Mouse (Mus musculus) limb, embryonic 14.5 days (tissue): ENCODE data around the gene Dync1i2. TPM values are rescaled to one million over a fixed set of nuclear protein-coding genes. Genes with fewer than 3 reads are reported as not detected.

ENCODE experiments used
- ATAC-seq: fragments of 200-750 bp; cut with Nextera tagmentation; 2 replicates; pipeline ENCODE4 v1.8.0; 2017; ENCODE audit warnings: low read depth, moderate number of reproducible peaks, moderate TSS enrichment; ENCODE audit not compliant: low FRiP score
- DNase-seq: peaks from one replicate; pipeline ENCODE4 v3.0.0-alpha.2; 2015; ENCODE audit warnings: low spot score
- H3K27ac ChIP-seq: fragments of 300-500 bp; sonication (generic); replicated peaks from 2 replicates; pipeline ENCODE4 v1.5.1; 2014; ENCODE audit warnings: low read depth, mild to moderate bottlenecking, low read length, moderate library complexity, mixed read lengths
- H3K27me3 ChIP-seq: fragments of 300-500 bp; sonication (generic); 2 replicates; pipeline ENCODE4 v1.6.1; 2014; ENCODE audit warnings: low read length, mixed read lengths; ENCODE audit not compliant: control insufficient read depth, insufficient read depth
- H3K36me3 ChIP-seq: fragments of 300-500 bp; sonication (generic); 2 replicates; pipeline ENCODE4 v1.6.1; 2014; ENCODE audit warnings: mild to moderate bottlenecking, low read length, moderate library complexity, mixed read lengths; ENCODE audit not compliant: control insufficient read depth, insufficient read depth
- H3K4me1 ChIP-seq: fragments of 300-500 bp; sonication (generic); 2 replicates; pipeline ENCODE4 v1.6.1; 2014; ENCODE audit warnings: antibody characterized with exemption, low read length, mixed read lengths; ENCODE audit not compliant: control insufficient read depth, insufficient read depth
- H3K4me2 ChIP-seq: fragments of 300-500 bp; sonication (generic); replicated peaks from 2 replicates; pipeline ENCODE4 v1.6.1; 2014; ENCODE audit warnings: low read depth, mild to moderate bottlenecking, low read length, moderate library complexity; ENCODE audit not compliant: severe bottlenecking
- H3K4me3 ChIP-seq: fragments of 300-500 bp; sonication (generic); replicated peaks from 2 replicates; pipeline ENCODE4 v1.5.1; 2014; ENCODE audit warnings: low read length
- H3K9ac ChIP-seq: fragments of 300-500 bp; sonication (generic); 2 replicates; pipeline ENCODE4 v1.6.1; 2014; ENCODE audit warnings: mild to moderate bottlenecking, low read depth, low read length, moderate library complexity; ENCODE audit not compliant: severe bottlenecking
- H3K9me3 ChIP-seq: fragments of 300-500 bp; sonication (generic); 2 replicates; pipeline ENCODE4 v1.6.1; 2016; ENCODE audit warnings: low read length; ENCODE audit not compliant: control insufficient read depth
- POLR2A ChIP-seq: fragments of 200-500 bp; IDR thresholded peaks from 2 replicates; pipeline ENCODE4 v1.8.0; 2012; ENCODE audit warnings: inconsistent platforms, mild to moderate bottlenecking, moderate library complexity, borderline replicate concordance; ENCODE audit not compliant: insufficient read depth, insufficient read length; ENCODE audit errors: extremely low read depth
- WGBS: fragments of 180-500 bp; shearing (Covaris S2); extraction: QIAGEN DNeasy Blood & Tissue Kit; methylation state at CpG from one replicate; pipeline ENCODE4 v1.1.7; 2014; 5-methylcytosine and 5-hydroxymethylcytosine counted together
- polyA plus RNA-seq, 2 experiments: library from polyadenylated mRNA; depleted of rRNA in 1 of 2; stranded (reverse) in 1 of 2; unstranded in 1 of 2; fragments of >200 nt; fragmentation: Nextera tagmentation in 1 of 2; extraction: Ambion mirVana in 1 of 2; gene quantifications; 2 replicates each; pipeline versions ENCODE4 v1.2.1 to v1.2.3; 2012 to 2014

The Dync1i2 gene
- polyA plus RNA-seq, 2 experiments: 94.7 to 95.0 TPM

DNA sequence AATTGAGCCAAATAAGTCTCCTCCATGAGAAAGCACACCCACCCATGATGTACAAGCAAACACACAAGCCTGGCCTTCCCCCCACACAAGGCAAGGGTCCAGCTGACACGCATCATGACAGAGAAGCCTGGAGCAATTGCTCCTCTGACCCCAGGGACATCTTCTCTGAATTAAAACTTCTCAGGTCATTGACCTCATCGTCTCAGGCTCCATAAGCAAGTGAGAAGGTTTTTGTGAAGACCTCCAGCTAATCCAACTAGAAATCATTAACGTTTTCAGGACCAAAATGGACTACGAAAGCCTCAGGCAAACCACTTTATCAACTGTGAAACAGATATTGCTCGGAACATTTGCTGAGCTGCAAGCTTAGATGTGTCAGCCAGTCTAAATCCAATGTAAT is 80.1 kb downstream of the Dync1i2 start:
- no peak overlapping the region for H3K4me2 ChIP-seq
- 44% methylated on average over 5 of the region's 5 CpGs for WGBS
- no peak for DNase-seq

DNA sequence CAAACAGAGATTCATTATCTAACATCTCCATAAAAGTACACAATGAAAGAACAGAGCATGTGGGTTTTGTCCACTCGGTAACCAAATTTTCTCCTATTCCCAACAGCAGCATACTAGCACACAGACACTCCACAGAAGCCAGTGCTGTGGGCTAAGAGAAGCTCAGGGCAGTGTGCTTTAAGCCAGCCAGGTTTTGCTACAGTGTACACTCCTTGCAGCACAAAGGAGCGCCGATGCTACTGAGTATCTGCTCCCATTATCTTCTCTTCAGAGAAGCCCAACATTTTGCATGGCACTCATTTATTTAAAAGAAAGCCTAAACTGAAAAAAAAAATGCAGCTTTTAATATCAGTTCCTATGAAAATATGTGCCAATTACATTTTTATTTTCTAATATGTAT is 82.5 kb downstream of the Dync1i2 start:
- Histone ChIP-seq H3K27me3 (no peaks in the 10 kb centered on the region), H3K4me2 (no peak overlapping the region), H3K9ac (no peak overlapping the region), H3K36me3 (peaks cover 12% of the 10 kb centered on the region; the same call in 1 of the 2 replicates), H3K27ac (no peak overlapping the region), H3K4me3 (no peak overlapping the region), H3K9me3 (no peaks in the 10 kb centered on the region), H3K4me1 (peaks cover 6% of the 10 kb centered on the region)
- 79% methylated on average over 3 of the region's 3 CpGs for WGBS
- TF ChIP-seq POLR2A: no peak
- DNase-seq (no peak), ATAC-seq (no peak)

More for the DNA sequence above, 80.1 kb downstream of the Dync1i2 start:
- Histone ChIP-seq H3K4me1 (no peaks in the 10 kb centered on the region), H3K9ac (no peak overlapping the region), H3K27me3 (no peaks in the 10 kb centered on the region), H3K4me3 (no peak overlapping the region), H3K9me3 (no peaks in the 10 kb centered on the region), H3K27ac (no peak overlapping the region), H3K36me3 (peaks cover 5% of the 10 kb centered on the region; the same call in 1 of the 2 replicates)
- ATAC-seq: no peak
- TF ChIP-seq POLR2A: no peak

DNA sequence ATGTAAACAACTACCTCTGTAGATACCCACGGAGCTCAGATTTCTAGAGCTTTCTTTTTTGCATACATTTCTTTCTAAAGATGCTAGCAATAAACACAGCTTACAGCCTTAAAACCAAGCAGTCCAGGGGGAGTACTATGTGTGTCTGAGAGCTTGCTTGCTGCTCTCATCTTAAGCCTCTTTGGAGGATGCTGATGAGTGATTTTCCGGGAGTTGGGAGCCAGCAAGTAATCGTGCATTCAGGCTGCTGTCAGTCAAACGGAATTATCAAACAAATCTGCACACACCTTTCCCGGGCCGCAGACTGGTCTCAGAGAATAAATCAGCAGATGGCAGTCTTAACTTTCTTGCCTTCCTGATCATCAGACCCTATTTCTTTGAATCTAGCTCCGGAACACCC is 83.0 kb downstream of the Dync1i2 start:
- Histone ChIP-seq H3K27me3 (no peaks in the 10 kb centered on the region), H3K4me1 (peaks cover 6% of the 10 kb centered on the region), H3K27ac (no peak overlapping the region), H3K4me3 (no peak overlapping the region), H3K4me2 (no peak overlapping the region), H3K9me3 (no peaks in the 10 kb centered on the region), H3K9ac (no peak overlapping the region), H3K36me3 (peaks cover 12% of the 10 kb centered on the region; the same call in 1 of the 2 replicates)
- no peak for TF ChIP-seq POLR2A
- WGBS: 51% methylated on average over 7 of the region's 7 CpGs
- ATAC-seq: no peak
- no peak for DNase-seq

DNA sequence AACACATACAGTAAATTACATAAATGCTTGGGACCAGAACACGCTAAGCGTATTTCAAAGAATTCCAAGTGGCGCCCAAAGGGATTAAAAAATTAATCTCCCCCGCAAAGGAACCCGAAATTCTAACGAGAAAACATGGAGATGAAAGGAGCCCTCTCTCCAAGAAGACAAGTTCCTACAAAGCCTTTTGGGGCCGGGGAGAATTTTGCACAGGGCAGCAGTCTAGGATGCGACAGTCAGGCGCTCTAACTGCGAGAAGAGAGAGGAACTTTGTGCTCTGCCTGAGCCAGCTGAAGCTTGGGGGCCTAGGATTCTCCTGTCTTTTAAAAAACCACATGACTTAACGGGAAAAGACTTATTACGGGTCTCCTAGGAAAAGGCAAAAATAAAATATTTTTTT is 84.3 kb downstream of the Dync1i2 start:
- Histone ChIP-seq H3K4me1 (peaks cover 6% of the 10 kb centered on the region), H3K27me3 (no peaks in the 10 kb centered on the region), H3K4me2 (no peak overlapping the region), H3K4me3 (no peak overlapping the region), H3K9me3 (no peaks in the 10 kb centered on the region), H3K36me3 (peaks cover 7% of the 10 kb centered on the region; the same call in 1 of the 2 replicates), H3K27ac (no peak overlapping the region), H3K9ac (no peak overlapping the region)
- TF ChIP-seq POLR2A: no peak
- WGBS: 74% methylated on average over 12 of the region's 12 CpGs
- DNase-seq (no peak), ATAC-seq (no peak)

DNA sequence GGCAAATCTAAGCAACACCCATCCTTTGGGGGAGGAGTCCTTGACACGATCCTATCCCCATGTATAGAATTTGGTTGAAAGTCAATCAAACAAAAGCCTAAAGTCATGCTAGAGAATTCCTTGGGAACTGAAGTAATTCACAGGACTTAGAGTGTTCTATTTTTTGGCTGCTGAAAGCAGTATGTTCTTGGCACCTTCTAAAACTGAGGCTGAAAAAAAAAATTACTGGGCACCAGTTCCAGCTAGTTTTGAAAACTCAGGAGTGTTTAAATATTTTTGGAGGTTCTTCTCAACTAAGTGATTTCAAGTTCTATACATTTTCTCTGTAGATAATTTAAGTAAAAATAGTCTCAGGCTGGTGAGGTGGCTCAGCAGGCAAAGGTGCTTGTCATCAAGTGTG is 86.0 kb downstream of the Dync1i2 start:
- Histone ChIP-seq H3K27ac (no peak overlapping the region), H3K4me3 (no peak overlapping the region), H3K4me2 (no peak overlapping the region), H3K4me1 (peaks cover 6% of the 10 kb centered on the region), H3K9ac (no peak overlapping the region), H3K9me3 (no peaks in the 10 kb centered on the region), H3K36me3 (peaks cover 7% of the 10 kb centered on the region; the same call in 1 of the 2 replicates), H3K27me3 (no peaks in the 10 kb centered on the region)
- TF ChIP-seq POLR2A: no peak
- no peak for ATAC-seq
- WGBS: 77% methylated on average over 1 of the region's 1 CpGs
- no peak for DNase-seq

DNA sequence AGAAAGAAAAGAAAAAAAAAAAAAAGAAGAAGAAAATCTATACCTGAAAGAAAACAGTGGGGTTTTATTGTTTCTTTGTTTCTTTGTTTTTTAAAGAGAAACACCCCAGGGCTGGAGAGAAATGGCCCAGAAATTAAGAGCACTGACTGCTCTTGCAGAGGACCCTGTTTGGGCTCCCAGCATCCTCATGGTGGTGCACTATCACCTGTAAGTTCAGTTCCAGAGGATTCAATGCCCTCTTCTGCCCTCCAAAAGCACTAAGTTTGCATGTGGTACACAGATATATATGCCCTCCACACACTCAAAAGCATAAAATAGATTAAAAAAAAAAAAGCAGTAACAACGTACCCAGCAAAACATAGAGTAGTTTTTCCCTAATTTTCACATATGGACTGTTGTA is 87.2 kb downstream of the Dync1i2 start:
- Histone ChIP-seq H3K36me3 (peaks cover 7% of the 10 kb centered on the region; the same call in 1 of the 2 replicates), H3K27ac (no peak overlapping the region), H3K4me3 (no peak overlapping the region), H3K9ac (no peak overlapping the region), H3K4me2 (no peak overlapping the region), H3K4me1 (peaks cover 10% of the 10 kb centered on the region), H3K9me3 (no peaks in the 10 kb centered on the region), H3K27me3 (no peaks in the 10 kb centered on the region)
- DNase-seq (no peak), ATAC-seq (no peak)
- TF ChIP-seq POLR2A: no peak
- 97% methylated on average over 1 of the region's 1 CpGs for WGBS
